Mouse (Mus musculus): ENCODE measurements at regions not wholly inside any gene's neighbourhood (a gene's known extent, or its start where the extent isn't known, plus 50 kb on each side); places are given as distances from the start of the nearest gene placed in this dataset.
A peak's percentile ranks its signal among the peaks of the same experiment; 100 is the strongest.

- peak; percentile 57 to 75 for DNase-seq
Observed at GRCm38 (mm10) chr14:113431220-113431619, 116.8 kb downstream of the Tpm3-rs7 start.

DNA sequence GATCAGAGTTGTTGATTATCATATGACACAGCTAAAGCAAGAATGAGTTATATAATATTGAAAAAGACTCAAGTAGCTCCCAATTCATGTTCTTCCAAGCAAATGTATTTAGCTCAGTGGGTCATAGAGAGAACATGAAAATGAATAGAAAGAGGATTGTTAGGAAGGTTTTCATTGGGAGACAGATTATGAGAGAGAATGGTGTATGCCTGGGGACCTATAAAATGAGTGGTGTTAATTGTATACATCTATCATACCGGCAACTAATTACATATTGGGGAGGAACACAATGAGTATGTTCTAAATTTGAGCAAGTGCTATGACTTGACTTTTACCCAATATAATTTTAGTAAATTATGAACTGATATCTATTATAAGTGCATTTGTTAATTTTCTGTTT, 127.9 kb downstream of the Tpm3-rs7 start:
- no peak for DNase-seq

- no peak for DNase-seq
Observed at GRCm38 (mm10) chr14:113454891-113455290, 140.5 kb downstream of the Tpm3-rs7 start.

GRCm38 (mm10) chr14:113457514-113457913, 143.1 kb downstream of the Tpm3-rs7 start:
- no peak for DNase-seq

DNA sequence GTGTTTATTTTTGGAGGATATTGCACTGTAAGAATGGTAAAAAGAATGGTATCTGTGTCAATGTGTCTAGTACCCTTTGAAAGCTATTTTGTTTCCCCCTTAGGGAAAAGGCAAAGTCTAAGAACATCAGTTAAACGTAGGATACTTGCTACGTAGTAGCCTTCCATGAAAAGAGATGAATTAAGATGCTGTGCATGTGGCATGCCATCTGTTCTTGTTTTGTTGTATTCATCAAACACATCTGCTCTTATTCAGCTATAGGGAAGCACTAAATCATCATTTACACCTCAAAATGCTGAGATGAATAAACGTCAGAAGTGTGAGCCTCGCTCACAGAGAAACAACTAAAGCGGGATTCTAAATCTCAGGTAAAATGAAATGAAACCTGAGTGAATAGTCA, 154.7 kb downstream of the Tpm3-rs7 start:
- no peak for DNase-seq

DNA sequence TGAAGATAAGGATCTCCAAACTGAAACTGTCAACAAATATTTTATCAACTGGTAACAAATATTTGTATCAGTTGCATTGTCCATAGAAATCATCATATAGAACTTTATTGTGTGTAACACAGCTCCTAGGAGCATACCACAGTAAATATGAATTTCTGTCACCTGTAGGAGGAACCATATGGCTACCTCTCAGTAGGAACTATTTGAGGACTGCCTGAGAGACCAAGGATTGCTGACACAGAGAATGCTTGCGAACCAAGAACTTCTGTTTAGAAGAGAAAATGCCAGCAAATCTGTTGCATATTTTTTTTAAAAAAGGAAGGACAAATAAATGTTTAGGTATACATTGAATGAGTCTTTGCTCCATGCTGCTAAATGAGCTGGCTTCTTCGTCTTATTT, 155.6 kb downstream of the Tpm3-rs7 start:
- no peak for DNase-seq

DNA sequence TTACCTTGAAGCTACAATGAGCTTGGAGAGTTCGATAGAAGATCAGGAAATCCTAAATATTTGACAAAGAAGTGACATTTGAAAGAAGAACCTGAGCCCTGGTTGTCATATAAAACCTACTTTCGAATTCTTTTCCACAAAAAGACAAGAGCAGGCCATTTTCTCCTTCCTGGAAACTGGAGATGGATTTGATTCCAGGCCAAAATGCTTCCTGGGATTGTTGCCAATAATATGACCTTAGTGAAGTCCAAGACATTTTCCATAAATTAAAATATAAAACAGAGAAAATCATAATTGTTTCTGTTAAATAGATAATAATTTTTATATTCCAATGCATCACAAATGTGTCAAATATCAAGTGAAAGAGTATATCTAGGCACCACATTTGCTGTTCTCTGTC, 172.2 kb downstream of the Tpm3-rs7 start:
- DNase-seq = peak in 1 of 2 experiments; percentile 32

DNA sequence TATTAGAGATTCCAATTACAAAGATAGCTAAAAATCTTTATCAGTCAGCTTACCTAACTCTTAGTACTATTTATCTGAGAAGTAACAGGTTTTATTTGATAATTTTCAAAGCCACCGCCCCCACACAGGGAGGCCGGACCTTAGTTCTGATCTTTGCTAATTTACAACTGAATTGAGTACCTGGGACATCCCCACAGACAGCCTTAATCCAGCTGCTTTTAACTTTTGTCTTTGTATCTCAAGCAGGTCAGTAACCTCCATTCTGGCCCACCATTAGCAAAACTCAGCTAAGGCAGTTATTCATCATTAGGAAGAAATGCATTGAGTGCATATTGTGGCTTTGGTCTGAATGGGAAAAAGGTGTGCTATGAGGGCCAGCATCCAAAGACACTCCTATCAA, 189.4 kb downstream of the Tpm3-rs7 start:
- DNase-seq = no peak

Data from cerebellum, postnatal 36 days (tissue).